Mouse (Mus musculus) limb, embryonic 13.5 days (tissue): ENCODE measurements at regions not wholly inside any gene's neighbourhood (a gene's known extent, or its start where the extent isn't known, plus 50 kb on each side); places are given as distances from the start of the nearest gene placed in this dataset.

Source experiments
- ATAC-seq: fragments of 200-750 bp; cut with Nextera tagmentation; 2 replicates; pipeline ENCODE4 v1.8.0; 2017; ENCODE audit warnings: low read depth, moderate number of reproducible peaks, moderate TSS enrichment; ENCODE audit not compliant: low FRiP score
- H3K27ac ChIP-seq: fragments of 300-500 bp; sonication (generic); 2 replicates; pipeline ENCODE4 v1.5.1; 2015; ENCODE audit warnings: inconsistent platforms, mild to moderate bottlenecking, moderate library complexity
- H3K27me3 ChIP-seq: fragments of 300-500 bp; sonication (generic); 2 replicates; pipeline ENCODE4 v1.6.1; 2015; ENCODE audit warnings: mild to moderate bottlenecking, inconsistent platforms
- H3K36me3 ChIP-seq: fragments of 300-500 bp; sonication (generic); 2 replicates; pipeline ENCODE4 v1.6.1; 2015; ENCODE audit warnings: inconsistent platforms, mild to moderate bottlenecking, moderate library complexity
- H3K4me1 ChIP-seq: fragments of 300-500 bp; sonication (generic); 2 replicates; pipeline ENCODE4 v1.6.1; 2015; ENCODE audit warnings: inconsistent platforms
- H3K4me2 ChIP-seq: fragments of 300-500 bp; sonication (generic); replicated peaks from 2 replicates; pipeline ENCODE4 v1.6.1; 2015; ENCODE audit warnings: inconsistent platforms, mild to moderate bottlenecking, moderate library complexity
- H3K4me3 ChIP-seq: fragments of 300-500 bp; sonication (generic); 2 replicates; pipeline ENCODE4 v1.5.1; 2015; ENCODE audit warnings: moderate library complexity, mild to moderate bottlenecking, inconsistent platforms
- H3K9ac ChIP-seq: fragments of 300-500 bp; sonication (generic); 2 replicates; pipeline ENCODE4 v1.6.1; 2015; ENCODE audit warnings: mild to moderate bottlenecking, inconsistent platforms
- H3K9me3 ChIP-seq: fragments of 300-500 bp; sonication (generic); 2 replicates; pipeline ENCODE4 v1.6.1; 2016; ENCODE audit warnings: inconsistent platforms
- WGBS: fragments of 180-500 bp; shearing (Covaris S2); methylation state at CpG from one replicate; pipeline ENCODE4 v1.1.7; 2015; 5-methylcytosine and 5-hydroxymethylcytosine counted together

DNA sequence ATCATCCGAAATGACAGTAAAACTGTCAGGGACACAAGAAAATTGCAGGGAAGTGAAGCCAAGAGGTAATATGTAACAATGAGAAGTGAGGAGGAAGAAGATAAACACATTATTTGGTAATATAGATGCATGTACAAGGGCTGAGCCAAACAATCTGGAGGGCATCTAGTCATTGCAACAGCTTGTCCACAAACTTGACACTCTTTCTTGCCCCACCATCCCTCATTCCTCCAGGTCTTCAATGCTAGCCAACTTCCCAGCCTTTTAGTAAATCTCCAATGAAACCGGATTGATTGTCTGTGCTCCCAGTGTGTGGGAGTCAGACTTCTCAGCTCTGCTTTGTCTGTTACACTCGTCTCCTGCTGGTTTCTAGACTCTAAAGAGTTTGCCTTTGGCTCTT lies 172.3 kb upstream of the Gbe1 start:
- no peak overlapping the region for H3K27ac ChIP-seq
- WGBS = 69% methylated on average over 3 of the region's 3 CpGs
- no peaks in the 10 kb centered on the region for H3K36me3 ChIP-seq
- ATAC-seq = no peak
- no peak overlapping the region for H3K9ac ChIP-seq
- no peaks in the 10 kb centered on the region for H3K9me3 ChIP-seq
- no peaks in the 10 kb centered on the region for H3K27me3 ChIP-seq
- no peak overlapping the region for H3K4me2 ChIP-seq
- H3K4me3 ChIP-seq = no peak overlapping the region
- H3K4me1 ChIP-seq = no peaks in the 10 kb centered on the region

DNA sequence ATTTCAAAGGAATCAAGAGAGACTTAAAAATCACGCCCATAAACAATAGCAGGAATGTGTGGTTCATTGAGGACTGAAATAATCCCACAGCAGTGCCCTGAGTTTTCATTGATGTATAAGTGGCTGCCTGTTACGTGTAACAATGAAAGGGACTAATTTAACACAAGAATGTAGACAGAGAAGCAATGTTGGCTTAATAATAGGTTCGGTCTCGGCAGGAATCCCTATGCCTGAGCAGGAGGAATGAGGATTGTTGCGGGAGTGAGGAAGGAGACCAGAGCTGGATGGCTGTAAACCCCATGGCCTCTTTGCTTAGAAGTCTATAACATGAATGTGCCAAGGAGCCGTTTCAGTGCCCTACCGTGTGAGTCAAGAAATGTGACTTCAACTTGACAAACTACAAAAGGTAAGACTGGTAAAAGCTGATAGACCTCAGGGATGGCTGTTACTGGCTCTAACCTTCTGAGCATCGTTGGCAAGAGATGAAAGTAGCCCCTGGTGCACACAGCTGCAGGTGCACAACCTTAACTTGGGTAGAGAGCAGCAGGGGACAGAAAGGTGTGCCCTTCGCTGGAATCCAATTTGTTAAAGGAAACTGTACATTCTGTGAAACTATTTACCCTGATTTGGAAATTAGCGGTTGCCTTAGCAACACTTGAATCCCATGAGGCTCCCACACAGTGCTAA lies 165.9 kb upstream of the Gbe1 start:
- no peak for ATAC-seq
- 0 out of 2 replicates have a peak, but pooled peaks cover 5% of the 10 kb centered on the region for H3K4me1 ChIP-seq
- H3K4me2 ChIP-seq = no peak overlapping the region
- H3K36me3 ChIP-seq = no peaks in the 10 kb centered on the region
- no peak overlapping the region for H3K4me3 ChIP-seq
- WGBS = 48% methylated on average over 10 of the region's 10 CpGs
- H3K9ac ChIP-seq = no peak overlapping the region
- no peak overlapping the region for H3K27ac ChIP-seq
- no peaks in the 10 kb centered on the region for H3K9me3 ChIP-seq
- no peaks in the 10 kb centered on the region for H3K27me3 ChIP-seq

DNA sequence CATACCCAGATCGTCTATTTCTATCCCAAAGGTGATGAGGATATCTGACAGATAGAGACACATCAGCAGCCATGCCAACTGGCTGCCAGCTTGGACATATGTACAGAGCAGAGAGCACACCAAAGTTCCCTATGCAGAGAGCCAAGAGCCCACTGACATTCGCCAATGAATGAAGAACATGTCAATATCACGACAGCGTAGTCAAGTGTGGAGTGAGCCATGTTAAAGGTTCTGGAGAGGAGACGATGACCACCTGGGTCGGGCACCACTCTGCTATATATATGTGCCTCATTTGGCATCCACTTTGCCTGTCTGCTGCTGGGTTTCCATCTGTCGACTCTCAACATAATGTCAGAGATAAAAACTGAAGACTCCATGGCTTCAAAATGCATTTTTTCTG lies 159.2 kb upstream of the Gbe1 start:
- Histone ChIP-seq H3K27me3 (no peaks in the 10 kb centered on the region), H3K36me3 (no peaks in the 10 kb centered on the region), H3K27ac (no peak overlapping the region), H3K4me2 (no peak overlapping the region), H3K9me3 (no peaks in the 10 kb centered on the region), H3K4me3 (no peak overlapping the region), H3K9ac (no peak overlapping the region), H3K4me1 (no peaks in the 10 kb centered on the region)
- WGBS = 91% methylated on average over 7 of the region's 7 CpGs
- no peak for ATAC-seq

DNA sequence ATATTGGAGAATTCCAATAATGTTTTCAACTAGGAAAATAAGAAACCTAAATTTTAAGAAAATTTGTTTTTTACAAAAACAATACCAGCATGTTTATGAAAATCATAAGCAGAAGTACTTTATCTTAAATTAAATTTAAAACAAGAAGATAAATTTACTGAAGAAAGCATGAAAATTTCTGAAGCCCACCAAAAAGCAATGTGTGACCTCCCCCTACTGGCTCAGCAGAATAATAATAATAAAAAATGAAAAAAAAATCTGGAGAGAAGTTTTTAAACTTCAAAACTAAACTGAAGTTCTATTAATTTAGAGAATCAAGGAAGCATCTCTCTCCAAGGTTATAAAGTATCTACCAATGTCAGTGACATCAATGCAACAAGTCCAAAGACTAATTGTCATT lies 153.2 kb upstream of the Gbe1 start:
- Histone ChIP-seq H3K9ac (no peak overlapping the region), H3K4me1 (no peaks in the 10 kb centered on the region), H3K36me3 (no peaks in the 10 kb centered on the region), H3K27me3 (no peaks in the 10 kb centered on the region), H3K4me2 (no peak overlapping the region), H3K27ac (no peak overlapping the region), H3K9me3 (no peaks in the 10 kb centered on the region), H3K4me3 (no peak overlapping the region)
- ATAC-seq = no peak

DNA sequence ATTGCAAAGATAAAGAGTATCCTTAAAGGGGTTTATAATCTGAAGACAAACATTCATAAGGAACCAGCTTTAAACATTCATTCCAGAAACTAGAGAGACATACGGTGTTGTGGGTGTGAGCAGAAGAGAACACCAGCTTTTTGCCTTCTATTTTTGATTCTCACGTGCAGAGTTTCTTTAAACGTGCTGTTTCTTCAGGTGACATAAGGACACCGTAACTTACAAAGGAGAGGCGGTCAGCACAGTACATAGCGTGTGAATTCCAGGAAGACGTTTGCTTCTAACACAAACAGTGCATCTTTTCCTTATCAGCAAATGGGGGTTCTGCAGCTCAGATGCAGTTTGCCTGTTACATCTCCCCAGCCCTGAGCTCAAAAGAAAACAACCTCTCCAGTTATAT lies 138.6 kb upstream of the Gbe1 start:
- no peak for ATAC-seq
- no peak overlapping the region for H3K4me3 ChIP-seq
- H3K9me3 ChIP-seq = no peaks in the 10 kb centered on the region
- H3K27me3 ChIP-seq = no peaks in the 10 kb centered on the region
- WGBS = 43% methylated on average over 7 of the region's 7 CpGs
- H3K9ac ChIP-seq = no peak overlapping the region
- H3K4me1 ChIP-seq = no peaks in the 10 kb centered on the region
- H3K27ac ChIP-seq = no peak overlapping the region
- H3K36me3 ChIP-seq = no peaks in the 10 kb centered on the region
- H3K4me2 ChIP-seq = no peak overlapping the region; the same call in 1 of the 2 replicates

DNA sequence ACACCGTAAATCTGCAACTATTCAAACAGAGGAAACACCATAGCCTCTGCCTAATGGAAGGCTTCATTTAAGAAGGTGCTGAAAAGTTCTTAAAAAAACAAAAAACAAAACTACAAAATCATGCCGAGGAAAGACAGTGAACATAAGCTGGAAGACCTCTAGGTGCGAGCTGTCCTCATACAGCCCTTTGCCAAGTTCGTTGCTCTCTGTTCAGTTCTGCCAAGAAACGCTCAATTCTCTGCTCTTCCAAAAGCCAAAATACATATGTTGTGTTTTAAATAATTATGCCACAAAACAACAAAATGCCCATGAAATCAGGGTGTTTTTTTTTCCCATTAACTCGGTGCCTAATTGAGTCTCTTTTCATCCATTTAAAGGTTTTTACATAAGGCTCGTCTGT lies 134.8 kb upstream of the Gbe1 start:
- Histone ChIP-seq H3K4me2 (no peak overlapping the region), H3K9ac (no peak overlapping the region), H3K36me3 (no peaks in the 10 kb centered on the region), H3K4me3 (no peak overlapping the region), H3K9me3 (no peaks in the 10 kb centered on the region), H3K27me3 (no peaks in the 10 kb centered on the region), H3K4me1 (no peaks in the 10 kb centered on the region), H3K27ac (no peak overlapping the region)
- WGBS = 69% methylated on average over 7 of the region's 7 CpGs
- no peak for ATAC-seq

DNA sequence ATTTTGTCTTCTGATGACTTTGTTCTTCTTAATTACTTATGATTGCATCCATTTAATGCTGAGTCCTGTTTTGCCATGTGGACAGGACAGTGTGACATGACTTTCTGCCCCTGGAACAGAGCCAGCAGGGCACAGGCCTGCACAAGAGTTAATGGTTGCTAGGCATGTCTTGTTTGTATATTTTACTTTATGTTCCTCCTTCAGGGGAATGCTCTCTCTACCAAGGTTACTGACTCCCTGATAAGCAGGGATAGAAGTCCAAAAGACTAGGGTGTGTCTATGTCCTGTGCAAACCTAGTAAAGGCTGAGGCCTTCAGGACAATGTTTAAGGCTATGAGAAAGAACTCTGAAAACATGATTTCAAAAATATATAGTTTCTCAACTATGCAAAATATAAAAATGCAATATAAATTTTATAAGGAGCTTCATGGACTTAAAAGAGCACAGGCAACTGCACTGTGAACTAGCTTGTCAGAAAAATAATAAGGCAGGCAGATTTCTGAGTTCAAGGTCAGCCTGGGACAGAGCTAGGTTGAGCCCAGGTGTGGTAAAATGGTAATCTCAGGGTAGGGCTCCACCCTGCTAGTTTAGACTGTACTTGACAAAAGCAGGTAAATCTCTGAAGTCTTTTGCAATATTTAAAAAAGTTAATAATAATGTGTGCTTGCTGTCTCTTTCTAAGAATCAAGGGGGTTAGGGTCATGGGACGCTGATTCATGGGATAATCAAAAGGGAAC lies 99.7 kb upstream of the Gbe1 start:
- no peak overlapping the region for H3K4me2 ChIP-seq
- no peak overlapping the region for H3K9ac ChIP-seq
- 41% methylated on average over 1 of the region's 1 CpGs for WGBS
- H3K4me3 ChIP-seq = no peak overlapping the region
- 0 out of 2 replicates have a peak, but pooled peaks cover 6% of the 10 kb centered on the region for H3K9me3 ChIP-seq
- no peaks in the 10 kb centered on the region for H3K27me3 ChIP-seq
- no peak overlapping the region for H3K27ac ChIP-seq
- ATAC-seq = no peak
- no peaks in the 10 kb centered on the region for H3K36me3 ChIP-seq
- peaks cover 11% of the 10 kb centered on the region for H3K4me1 ChIP-seq

DNA sequence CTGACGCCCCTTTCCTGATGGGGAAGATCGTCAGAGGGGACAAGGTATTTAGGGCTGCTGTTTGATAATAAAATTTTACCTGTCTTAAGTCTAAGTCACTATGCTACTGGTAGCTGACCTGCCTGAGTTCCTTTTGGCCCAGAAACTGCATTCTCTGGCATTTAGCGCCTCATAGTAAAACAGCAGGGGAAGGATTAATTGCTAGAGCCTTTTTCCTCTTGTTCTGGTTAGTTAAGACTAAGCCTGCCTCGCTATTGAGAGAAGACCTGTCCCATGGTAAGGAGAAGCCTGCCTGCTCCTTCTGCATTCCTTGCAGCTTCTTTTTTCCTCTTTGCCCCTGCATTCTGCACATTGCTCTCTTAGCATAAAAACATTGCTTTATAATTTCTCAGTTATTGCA lies 98.9 kb upstream of the Gbe1 start:
- peak; percentile 48; the same call in 1 of the 2 replicates for ATAC-seq

DNA sequence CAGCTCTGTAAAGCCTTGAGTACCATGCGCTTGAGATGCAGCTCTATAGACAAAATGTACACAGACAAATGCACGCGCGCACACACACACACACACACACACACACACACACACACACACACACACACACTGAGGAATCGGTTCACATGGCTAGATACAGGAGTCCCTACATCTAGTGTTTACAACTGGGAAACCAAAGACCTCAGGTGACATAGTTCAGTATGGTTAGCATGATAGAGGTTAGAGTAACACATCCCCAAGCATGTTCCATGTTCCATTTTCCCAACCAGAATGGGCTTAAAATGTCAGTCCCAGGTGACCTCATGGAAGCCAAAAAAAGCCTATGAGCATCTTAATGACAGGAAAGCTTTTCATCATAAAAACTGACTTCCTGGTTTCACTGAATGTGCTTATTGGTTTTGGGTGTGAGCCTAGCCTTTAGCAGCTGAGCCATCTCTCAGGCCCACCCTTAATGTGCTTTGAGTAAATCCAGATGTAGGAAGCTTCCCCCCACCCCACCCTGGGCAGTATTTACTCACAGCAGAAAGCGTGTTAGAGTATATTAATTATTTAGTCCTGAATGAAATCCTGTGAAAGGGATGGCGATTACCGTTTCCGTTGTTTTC lies 86.0 kb upstream of the Gbe1 start:
- WGBS = 59% methylated on average over 9 of the region's 9 CpGs
- Histone ChIP-seq H3K9me3 (no peaks in the 10 kb centered on the region), H3K4me3 (no peak overlapping the region), H3K4me1 (peaks cover 13% of the 10 kb centered on the region), H3K4me2 (peak overlapping the region; percentile 31), H3K27ac (no peak overlapping the region), H3K27me3 (no peaks in the 10 kb centered on the region), H3K36me3 (no peaks in the 10 kb centered on the region), H3K9ac (no peak overlapping the region)
- peak; percentile 88 for ATAC-seq

More for the DNA sequence above, 98.9 kb upstream of the Gbe1 start:
- no peaks in the 10 kb centered on the region for H3K36me3 ChIP-seq
- 4% methylated on average over 4 of the region's 4 CpGs for WGBS
- peaks cover 11% of the 10 kb centered on the region for H3K4me1 ChIP-seq
- 0 out of 2 replicates have a peak, but pooled peaks cover 6% of the 10 kb centered on the region for H3K9me3 ChIP-seq
- H3K27me3 ChIP-seq = no peaks in the 10 kb centered on the region
- no peak overlapping the region for H3K4me3 ChIP-seq
- H3K27ac ChIP-seq = no peak overlapping the region
- H3K9ac ChIP-seq = no peak overlapping the region
- no peak overlapping the region for H3K4me2 ChIP-seq

DNA sequence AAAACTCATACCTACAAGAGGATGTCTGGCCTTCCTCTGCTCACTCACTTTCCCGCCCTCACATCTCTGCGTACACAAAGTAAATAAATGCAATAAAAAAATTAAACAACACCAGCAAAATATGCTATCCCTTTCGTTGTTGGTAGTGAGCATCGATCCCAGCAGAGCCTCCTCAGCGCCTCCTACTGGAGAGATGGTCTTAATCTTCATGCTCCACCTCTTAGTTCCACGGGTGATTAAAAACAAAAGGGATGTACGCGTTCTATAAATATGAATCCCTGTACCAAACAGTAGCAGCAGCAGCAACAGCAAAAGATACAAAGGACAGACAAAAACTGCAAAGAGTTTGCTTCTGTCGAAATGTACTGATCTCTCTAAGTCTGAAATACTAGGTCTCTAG lies 81.0 kb upstream of the Gbe1 start:
- WGBS = 86% methylated on average over 9 of the region's 9 CpGs

DNA sequence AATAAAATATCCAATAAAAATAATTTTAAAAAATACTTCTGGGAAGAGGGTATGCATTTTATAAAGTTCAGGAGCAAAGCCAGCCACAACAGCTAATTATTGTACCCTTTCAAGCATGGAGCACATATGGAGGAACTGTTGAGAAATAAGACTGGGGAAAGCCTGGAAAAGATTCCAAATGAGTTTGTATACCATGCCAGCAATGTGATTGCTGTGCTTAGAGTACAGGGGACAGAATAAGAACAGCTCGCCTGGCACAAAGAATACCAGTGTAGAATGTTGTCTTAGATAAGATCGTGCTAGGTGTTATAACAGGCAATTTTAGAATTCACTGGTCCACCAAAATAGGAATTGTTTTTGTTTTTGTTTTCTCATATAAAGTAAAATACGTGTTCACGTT lies 78.6 kb upstream of the Gbe1 start:
- WGBS = 93% methylated on average over 4 of the region's 4 CpGs
- Histone ChIP-seq H3K36me3 (no peaks in the 10 kb centered on the region), H3K9me3 (no peaks in the 10 kb centered on the region), H3K4me3 (no peak overlapping the region), H3K27ac (no peak overlapping the region), H3K27me3 (no peaks in the 10 kb centered on the region), H3K4me2 (no peak overlapping the region), H3K4me1 (peaks cover 12% of the 10 kb centered on the region), H3K9ac (no peak overlapping the region)
- ATAC-seq = no peak

More for the DNA sequence above, 81.0 kb upstream of the Gbe1 start:
- no peak for ATAC-seq
- no peak overlapping the region for H3K4me3 ChIP-seq
- no peaks in the 10 kb centered on the region for H3K9me3 ChIP-seq
- H3K9ac ChIP-seq = no peak overlapping the region
- H3K36me3 ChIP-seq = no peaks in the 10 kb centered on the region
- H3K4me1 ChIP-seq = peaks cover 11% of the 10 kb centered on the region
- H3K27me3 ChIP-seq = no peaks in the 10 kb centered on the region
- H3K4me2 ChIP-seq = no peak overlapping the region
- H3K27ac ChIP-seq = no peak overlapping the region

DNA sequence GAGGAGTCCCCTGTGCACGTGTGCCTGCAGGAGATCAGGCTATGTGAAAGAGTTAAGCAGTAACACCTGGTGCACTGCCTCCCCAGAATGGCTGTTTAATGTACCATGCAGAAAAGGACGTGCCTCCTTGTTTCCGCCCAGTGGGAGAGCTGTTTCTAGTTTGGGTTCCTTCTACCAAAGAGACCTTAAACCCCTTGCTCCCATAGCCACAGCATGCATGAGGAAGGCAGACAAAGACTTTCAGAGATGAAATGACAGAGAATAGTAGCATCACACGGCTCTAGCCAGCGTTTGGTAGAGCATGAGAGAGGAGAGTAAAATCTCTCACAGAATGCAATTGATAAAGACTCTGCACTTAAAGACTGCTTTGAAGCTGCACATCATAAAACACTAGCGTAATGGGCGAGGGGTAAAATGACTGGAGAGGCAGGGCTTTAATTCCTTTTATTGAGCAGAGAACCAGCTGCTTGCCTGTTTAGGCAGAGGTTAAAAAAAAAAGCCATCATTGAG lies 74.3 kb upstream of the Gbe1 start:
- Histone ChIP-seq H3K36me3 (no peaks in the 10 kb centered on the region), H3K4me2 (peak overlapping the region; percentile 23; the same call in 1 of the 2 replicates), H3K9ac (no peak overlapping the region), H3K4me3 (no peak overlapping the region), H3K4me1 (peaks cover 24% of the 10 kb centered on the region), H3K9me3 (no peaks in the 10 kb centered on the region), H3K27me3 (no peaks in the 10 kb centered on the region), H3K27ac (peak overlapping the region; percentile 48)
- peak; percentile 62; the same call in 1 of the 2 replicates for ATAC-seq
- 9% methylated on average over 7 of the region's 7 CpGs for whole genome bisulfite sequencing
